Mouse (Mus musculus) lung, postnatal 14 days (tissue): ENCODE measurements around the gene Pgap2.

Experiments
- DNase-seq: peaks from one replicate; pipeline ENCODE4 v3.0.0; 2021

The Pgap2 gene

GRCm38 (mm10) chr7:102209756-102210721 is at the start of gene Pgap2, which contains the start of gene Nup98:
Gene Pgap2 (plus strand): TSS chr7:102210208.
Gene Nup98 (minus strand): TSS chr7:102210176.
- DNase-seq, result peak; percentile 100

- no peak for DNase-seq
These were observed 39.7 kb upstream of the Pgap2 start for GRCm38 (mm10) chr7:102170300-102170699.

- DNase-seq, result no peak
These were observed 26.2 kb upstream of the Pgap2 start for GRCm38 (mm10) chr7:102183849-102184248.

- peak; percentile 12 for DNase-seq
These were observed 17.7 kb upstream of the Pgap2 start for GRCm38 (mm10) chr7:102192356-102192755.

- DNase-seq, result no peak
These were observed 9.4 kb upstream of the Pgap2 start for GRCm38 (mm10) chr7:102200576-102200975.

- no peak for DNase-seq
These were observed 8.8 kb upstream of the Pgap2 start for GRCm38 (mm10) chr7:102200996-102201785.

- no peak for DNase-seq
These were observed 5.6 kb upstream of the Pgap2 start for GRCm38 (mm10) chr7:102204296-102204857.

GRCm38 (mm10) chr7:102205646-102206045 is 4.4 kb upstream of the Pgap2 start:
- no peak for DNase-seq

GRCm38 (mm10) chr7:102208806-102209363 is 1.1 kb upstream of the Pgap2 start:
- no peak for DNase-seq

GRCm38 (mm10) chr7:102211071-102211470 is 1.1 kb downstream of the Pgap2 start:
- no peak for DNase-seq

GRCm38 (mm10) chr7:102221899-102222298 is 11.9 kb downstream of the Pgap2 start:
- DNase-seq, result no peak

- DNase-seq, result peak; percentile 59
These were observed 12.3 kb downstream of the Pgap2 start for GRCm38 (mm10) chr7:102222336-102222735.

GRCm38 (mm10) chr7:102222830-102223556 is 13.0 kb downstream of the Pgap2 start:
- peak; percentile 75 for DNase-seq

GRCm38 (mm10) chr7:102223883-102224738 is 14.1 kb downstream of the Pgap2 start:
- DNase-seq, result no peak

- DNase-seq, result no peak
These were observed 16.0 kb downstream of the Pgap2 start for GRCm38 (mm10) chr7:102226051-102226450.

GRCm38 (mm10) chr7:102228049-102228670 is 18.2 kb downstream of the Pgap2 start:
- no peak for DNase-seq

GRCm38 (mm10) chr7:102229814-102230213 is 19.8 kb downstream of the Pgap2 start:
- no peak for DNase-seq

GRCm38 (mm10) chr7:102233059-102233458 is 23.1 kb downstream of the Pgap2 start:
- no peak for DNase-seq

- DNase-seq, result no peak
These were observed 28.8 kb downstream of the Pgap2 start for GRCm38 (mm10) chr7:102238686-102239286.

GRCm38 (mm10) chr7:102239591-102239990 is 29.6 kb downstream of the Pgap2 start:
- DNase-seq, result no peak
